Mouse (Mus musculus) limb, embryonic 13.5 days (tissue): ENCODE measurements at regions not wholly inside any gene's neighbourhood (a gene's known extent, or its start where the extent isn't known, plus 50 kb on each side); places are given as distances from the start of the nearest gene placed in this dataset.

Experiments used
- ATAC-seq: fragments of 200-750 bp; cut with Nextera tagmentation; 2 replicates; pipeline ENCODE4 v1.8.0; 2017; ENCODE audit warnings: low read depth, moderate number of reproducible peaks, moderate TSS enrichment; ENCODE audit not compliant: low FRiP score
- H3K27ac ChIP-seq: fragments of 300-500 bp; sonication (generic); 2 replicates; pipeline ENCODE4 v1.5.1; 2015; ENCODE audit warnings: inconsistent platforms, mild to moderate bottlenecking, moderate library complexity
- H3K27me3 ChIP-seq: fragments of 300-500 bp; sonication (generic); 2 replicates; pipeline ENCODE4 v1.6.1; 2015; ENCODE audit warnings: mild to moderate bottlenecking, inconsistent platforms
- H3K36me3 ChIP-seq: fragments of 300-500 bp; sonication (generic); 2 replicates; pipeline ENCODE4 v1.6.1; 2015; ENCODE audit warnings: inconsistent platforms, mild to moderate bottlenecking, moderate library complexity
- H3K4me1 ChIP-seq: fragments of 300-500 bp; sonication (generic); 2 replicates; pipeline ENCODE4 v1.6.1; 2015; ENCODE audit warnings: inconsistent platforms
- H3K4me2 ChIP-seq: fragments of 300-500 bp; sonication (generic); replicated peaks from 2 replicates; pipeline ENCODE4 v1.6.1; 2015; ENCODE audit warnings: inconsistent platforms, mild to moderate bottlenecking, moderate library complexity
- H3K4me3 ChIP-seq: fragments of 300-500 bp; sonication (generic); 2 replicates; pipeline ENCODE4 v1.5.1; 2015; ENCODE audit warnings: moderate library complexity, mild to moderate bottlenecking, inconsistent platforms
- H3K9ac ChIP-seq: fragments of 300-500 bp; sonication (generic); 2 replicates; pipeline ENCODE4 v1.6.1; 2015; ENCODE audit warnings: mild to moderate bottlenecking, inconsistent platforms
- H3K9me3 ChIP-seq: fragments of 300-500 bp; sonication (generic); 2 replicates; pipeline ENCODE4 v1.6.1; 2016; ENCODE audit warnings: inconsistent platforms
- WGBS: fragments of 180-500 bp; shearing (Covaris S2); methylation state at CpG from one replicate; pipeline ENCODE4 v1.1.7; 2015; 5-methylcytosine and 5-hydroxymethylcytosine counted together

DNA sequence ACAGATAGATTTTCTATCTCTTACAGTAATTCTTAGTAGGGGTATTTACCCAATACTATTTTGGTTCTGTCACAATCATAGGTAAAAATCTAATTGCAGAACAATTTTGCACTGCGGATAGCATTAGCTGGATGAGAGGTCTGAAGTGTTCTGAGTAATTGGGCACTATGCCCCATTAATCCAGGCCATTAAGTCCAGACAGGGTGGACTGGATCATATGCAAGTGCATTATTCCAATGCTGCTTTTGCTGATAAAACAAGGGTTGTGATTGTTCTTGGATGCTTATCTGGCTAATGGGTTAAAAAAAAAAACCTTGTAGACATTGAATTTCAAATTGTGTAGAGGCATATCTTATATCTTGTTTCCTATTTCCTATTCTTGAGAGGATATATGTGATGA lies 1732.6 kb upstream of the Gm6569 start:
- no peak overlapping the region for H3K4me2 ChIP-seq
- H3K9ac ChIP-seq: no peak overlapping the region
- ATAC-seq: no peak
- H3K9me3 ChIP-seq: no peaks in the 10 kb centered on the region
- no peaks in the 10 kb centered on the region for H3K4me1 ChIP-seq
- 85% methylated on average over 1 of the region's 1 CpGs for WGBS
- H3K36me3 ChIP-seq: no peaks in the 10 kb centered on the region
- no peaks in the 10 kb centered on the region for H3K27me3 ChIP-seq
- H3K4me3 ChIP-seq: no peak overlapping the region
- no peak overlapping the region for H3K27ac ChIP-seq

DNA sequence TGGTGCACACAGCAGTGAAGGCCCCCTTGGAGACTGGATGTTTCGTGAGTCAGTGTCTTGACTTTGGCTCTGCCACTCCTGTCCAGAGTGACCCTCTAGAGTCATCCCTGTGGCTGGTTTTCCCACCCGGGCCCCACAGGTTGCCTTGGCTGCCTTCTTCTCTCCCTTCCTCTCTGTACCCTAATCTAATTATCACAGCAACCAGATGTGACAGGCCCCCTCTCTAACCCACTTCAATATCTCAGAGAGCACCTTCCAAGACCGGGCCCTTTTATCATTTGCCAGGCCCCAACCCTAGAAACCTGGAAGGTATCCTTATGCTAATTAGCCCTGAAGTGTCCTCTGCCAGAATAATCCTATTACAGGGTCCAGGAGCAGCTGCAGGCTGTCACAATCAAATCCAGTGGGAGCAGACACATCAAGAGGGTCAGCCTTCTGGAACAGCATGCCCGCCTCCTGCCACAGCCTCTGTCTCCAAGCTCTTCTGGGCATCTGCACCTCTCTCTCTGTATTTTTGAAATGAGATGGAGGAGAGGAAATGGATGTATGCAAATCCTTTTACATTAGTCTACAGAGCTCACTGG lies 1728.4 kb upstream of the Gm6569 start:
- ATAC-seq: no peak
- H3K27ac ChIP-seq: no peak overlapping the region
- H3K9me3 ChIP-seq: no peaks in the 10 kb centered on the region
- no peak overlapping the region for H3K4me3 ChIP-seq
- no peak overlapping the region for H3K9ac ChIP-seq
- H3K36me3 ChIP-seq: no peaks in the 10 kb centered on the region
- 70% methylated on average over 4 of the region's 4 CpGs for WGBS
- H3K4me1 ChIP-seq: no peaks in the 10 kb centered on the region
- H3K4me2 ChIP-seq: no peak overlapping the region
- H3K27me3 ChIP-seq: no peaks in the 10 kb centered on the region

DNA sequence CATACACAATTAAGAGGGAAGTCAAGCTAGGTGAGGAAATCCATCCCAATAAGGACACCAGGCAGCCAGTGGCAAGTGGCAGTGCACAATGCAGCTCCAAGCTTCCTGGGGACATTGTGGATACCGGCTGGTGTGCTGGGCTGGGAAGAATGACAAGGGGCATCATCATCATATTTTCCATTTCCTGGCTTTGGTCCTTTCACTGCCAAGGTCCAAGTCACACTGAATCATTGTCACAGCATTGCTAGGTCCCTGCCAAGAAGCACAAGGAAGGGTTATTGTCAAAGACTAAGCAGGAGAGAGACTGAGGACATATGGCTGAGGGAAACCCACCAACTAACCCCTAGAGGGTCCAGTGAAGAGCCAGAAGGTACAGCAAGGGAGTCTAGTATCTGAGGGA lies 1723.8 kb upstream of the Gm6569 start:
- Histone ChIP-seq H3K27me3 (no peaks in the 10 kb centered on the region), H3K4me3 (no peak overlapping the region), H3K27ac (no peak overlapping the region), H3K9me3 (no peaks in the 10 kb centered on the region), H3K36me3 (no peaks in the 10 kb centered on the region), H3K9ac (no peak overlapping the region), H3K4me2 (no peak overlapping the region), H3K4me1 (no peaks in the 10 kb centered on the region)
- WGBS: 97% methylated on average over 1 of the region's 1 CpGs
- ATAC-seq: no peak

DNA sequence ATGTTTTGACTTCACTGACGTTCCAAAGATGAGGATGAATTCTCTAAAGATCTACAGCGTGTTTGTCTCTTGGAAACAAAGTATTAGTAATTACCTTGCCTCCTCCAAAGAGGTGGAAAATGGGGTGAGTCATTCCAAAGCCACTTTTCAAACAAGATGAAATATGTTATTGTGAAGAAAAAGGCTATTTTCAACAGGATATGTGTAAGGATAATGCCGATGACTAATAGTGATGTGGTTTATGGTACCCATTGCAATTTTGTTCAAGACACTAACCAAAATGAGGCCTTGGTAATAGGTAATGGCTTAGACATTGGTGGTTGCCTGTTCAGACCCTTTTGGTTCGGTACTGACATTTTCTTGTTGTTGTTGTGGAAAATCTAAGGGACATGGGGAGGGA lies 1717.6 kb upstream of the Gm6569 start:
- no peaks in the 10 kb centered on the region for H3K4me1 ChIP-seq
- ATAC-seq: no peak
- H3K27me3 ChIP-seq: no peaks in the 10 kb centered on the region
- H3K4me2 ChIP-seq: no peak overlapping the region
- H3K36me3 ChIP-seq: no peaks in the 10 kb centered on the region
- no peak overlapping the region for H3K27ac ChIP-seq
- 78% methylated on average over 4 of the region's 4 CpGs for whole genome bisulfite sequencing
- no peak overlapping the region for H3K9ac ChIP-seq
- no peak overlapping the region for H3K4me3 ChIP-seq
- no peaks in the 10 kb centered on the region for H3K9me3 ChIP-seq

DNA sequence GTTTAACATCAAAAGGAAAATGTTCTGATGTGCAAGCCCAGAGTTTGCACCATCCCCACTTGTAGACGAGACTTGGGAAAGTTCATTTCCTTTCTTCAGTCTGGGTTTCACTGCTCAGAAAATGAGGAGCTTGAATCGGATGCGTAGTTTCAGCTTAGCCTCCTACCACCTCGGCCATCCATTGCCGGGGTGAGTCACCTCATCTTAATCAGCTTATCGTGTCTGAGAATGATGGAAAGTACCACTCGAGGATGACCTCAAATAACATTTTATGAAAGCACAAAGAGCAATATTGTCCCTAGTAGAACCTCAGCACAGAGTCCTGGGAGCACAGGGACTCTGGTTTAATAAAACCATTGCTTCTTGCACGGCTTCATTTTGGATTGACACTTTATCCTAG lies 1700.1 kb upstream of the Gm6569 start:
- Histone ChIP-seq H3K27me3 (no peaks in the 10 kb centered on the region), H3K9ac (no peak overlapping the region), H3K4me2 (no peak overlapping the region), H3K4me1 (no peaks in the 10 kb centered on the region), H3K36me3 (no peaks in the 10 kb centered on the region), H3K4me3 (no peak overlapping the region), H3K27ac (no peak overlapping the region), H3K9me3 (no peaks in the 10 kb centered on the region)
- WGBS: 75% methylated on average over 8 of the region's 8 CpGs
- no peak for ATAC-seq

DNA sequence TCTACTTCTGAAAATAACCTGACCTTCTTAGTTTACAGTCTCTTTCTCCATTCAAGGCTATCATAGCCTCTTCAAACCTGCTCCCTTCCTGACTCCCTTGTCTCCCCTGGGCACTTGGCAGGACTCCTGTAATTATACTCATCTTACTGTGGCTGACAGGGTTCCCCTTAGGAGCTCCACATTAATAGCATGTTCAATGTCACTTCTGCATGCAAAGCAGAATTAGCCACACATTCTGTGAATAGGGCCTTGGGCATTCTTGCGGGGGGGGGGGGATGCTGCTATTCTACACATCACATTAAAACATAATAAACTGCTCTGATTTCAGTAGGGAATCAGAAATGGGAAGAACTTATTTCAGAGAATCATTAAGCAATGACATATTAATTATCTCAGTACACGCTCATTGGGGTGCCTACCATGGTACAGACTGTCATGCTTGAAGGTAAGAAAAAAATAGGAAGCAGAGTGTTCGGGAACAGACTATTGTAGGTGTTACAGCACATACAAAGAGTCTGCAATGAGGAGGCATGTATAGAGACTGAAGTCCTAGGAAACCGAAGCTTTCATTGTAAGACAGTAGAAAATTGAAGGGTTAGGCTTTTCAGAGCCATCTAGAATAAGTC lies 1698.3 kb upstream of the Gm6569 start:
- H3K9me3 ChIP-seq: no peaks in the 10 kb centered on the region
- no peak for ATAC-seq
- no peaks in the 10 kb centered on the region for H3K27me3 ChIP-seq
- no peaks in the 10 kb centered on the region for H3K36me3 ChIP-seq
- 87% methylated on average over 4 of the region's 4 CpGs for WGBS
- H3K9ac ChIP-seq: no peak overlapping the region
- no peaks in the 10 kb centered on the region for H3K4me1 ChIP-seq
- no peak overlapping the region for H3K27ac ChIP-seq
- H3K4me2 ChIP-seq: no peak overlapping the region
- H3K4me3 ChIP-seq: no peak overlapping the region

DNA sequence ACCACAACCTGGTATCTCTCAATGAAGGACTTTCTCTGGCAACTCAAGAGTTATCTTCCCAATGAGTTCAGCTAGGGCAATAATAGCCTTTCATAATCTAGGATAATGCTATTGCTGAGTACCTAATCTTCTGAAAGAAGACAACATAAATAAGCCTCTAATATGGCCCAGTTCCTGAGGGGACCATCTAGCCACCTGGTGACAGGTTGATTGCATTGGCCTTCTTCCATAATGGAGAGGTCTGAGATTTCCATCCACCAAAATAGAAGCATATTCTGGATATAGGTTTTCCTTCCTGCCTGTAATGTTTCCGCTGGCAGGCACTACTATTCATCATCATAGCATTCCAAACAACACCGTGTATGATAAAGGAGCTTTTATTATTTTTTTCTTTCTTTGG lies 1694.2 kb upstream of the Gm6569 start:
- no peaks in the 10 kb centered on the region for H3K9me3 ChIP-seq
- no peak overlapping the region for H3K4me3 ChIP-seq
- H3K4me2 ChIP-seq: no peak overlapping the region
- no peaks in the 10 kb centered on the region for H3K36me3 ChIP-seq
- H3K4me1 ChIP-seq: no peaks in the 10 kb centered on the region
- no peak for ATAC-seq
- WGBS: 85% methylated on average over 2 of the region's 2 CpGs
- no peak overlapping the region for H3K27ac ChIP-seq
- no peak overlapping the region for H3K9ac ChIP-seq
- no peaks in the 10 kb centered on the region for H3K27me3 ChIP-seq

DNA sequence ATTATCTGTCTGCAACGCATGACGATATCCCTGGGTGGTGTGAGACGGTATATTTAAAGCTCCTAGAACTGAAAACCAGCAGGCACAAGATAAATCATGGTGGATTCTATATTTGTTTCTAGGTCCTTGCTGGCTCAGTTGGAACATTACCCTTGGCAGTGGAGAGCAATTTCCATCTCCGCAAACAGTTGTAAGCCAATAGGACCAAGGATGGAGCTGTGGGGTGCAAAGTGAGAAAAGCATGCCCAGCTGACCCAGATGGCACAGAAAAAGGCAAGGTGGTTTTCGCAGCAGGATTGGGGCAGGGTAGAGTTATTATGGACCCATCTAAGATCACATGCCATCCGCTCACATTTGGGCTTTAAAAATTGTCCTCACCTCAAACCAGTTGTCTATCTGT lies 1683.8 kb upstream of the Gm6569 start:
- ATAC-seq: no peak
- Histone ChIP-seq H3K27me3 (no peaks in the 10 kb centered on the region), H3K9me3 (no peaks in the 10 kb centered on the region), H3K27ac (no peak overlapping the region), H3K4me3 (no peak overlapping the region), H3K36me3 (no peaks in the 10 kb centered on the region), H3K4me1 (no peaks in the 10 kb centered on the region), H3K4me2 (no peak overlapping the region), H3K9ac (no peak overlapping the region)
- 82% methylated on average over 6 of the region's 6 CpGs for WGBS

DNA sequence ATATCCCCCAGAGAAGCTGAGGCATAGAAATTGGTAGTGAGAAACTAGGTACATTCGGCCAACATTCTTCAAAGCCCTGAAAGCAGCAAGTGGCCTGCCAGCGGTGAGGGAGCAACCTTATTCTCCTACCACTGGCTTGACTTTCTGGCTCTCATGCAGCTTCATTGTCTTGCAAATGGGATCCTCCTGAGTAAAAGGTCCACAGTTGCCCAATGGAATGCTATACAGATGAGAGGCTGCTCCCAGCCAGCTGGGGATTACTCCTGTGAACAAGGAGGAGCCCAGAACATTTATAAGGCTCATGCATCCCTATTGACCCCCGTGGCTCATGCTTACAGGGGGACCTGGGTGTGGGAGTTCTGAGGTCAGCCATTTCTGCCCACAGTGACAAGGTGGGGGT lies 1675.9 kb upstream of the Gm6569 start:
- H3K9me3 ChIP-seq: no peaks in the 10 kb centered on the region
- 59% methylated on average over 3 of the region's 3 CpGs for WGBS
- H3K9ac ChIP-seq: no peak overlapping the region
- H3K27ac ChIP-seq: no peak overlapping the region
- no peak for ATAC-seq
- H3K36me3 ChIP-seq: no peaks in the 10 kb centered on the region
- H3K4me2 ChIP-seq: no peak overlapping the region
- no peaks in the 10 kb centered on the region for H3K4me1 ChIP-seq
- H3K4me3 ChIP-seq: no peak overlapping the region
- H3K27me3 ChIP-seq: no peaks in the 10 kb centered on the region

DNA sequence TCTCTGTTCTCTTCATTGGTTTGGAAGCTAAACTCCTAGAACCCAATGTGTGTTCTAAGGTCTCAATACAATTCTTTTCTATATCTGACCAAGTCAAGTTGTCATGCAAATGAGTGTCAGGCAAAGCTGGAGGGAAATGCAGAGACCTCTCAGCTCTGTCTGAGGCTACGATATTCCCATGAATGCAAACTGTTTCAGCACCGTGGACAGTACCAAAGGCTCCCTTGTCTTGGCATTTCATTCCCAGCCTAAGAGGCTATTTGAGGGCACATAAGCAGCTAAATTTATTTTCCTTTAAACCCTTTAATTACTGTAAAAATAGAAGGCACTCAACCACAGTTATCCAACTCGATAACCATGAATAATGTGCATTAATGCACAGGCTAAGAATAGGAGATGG lies 1633.5 kb upstream of the Gm6569 start:
- Histone ChIP-seq H3K27me3 (no peaks in the 10 kb centered on the region), H3K4me3 (no peak overlapping the region), H3K4me1 (no peaks in the 10 kb centered on the region), H3K4me2 (no peak overlapping the region), H3K27ac (no peak overlapping the region), H3K9me3 (no peaks in the 10 kb centered on the region), H3K36me3 (no peaks in the 10 kb centered on the region), H3K9ac (no peak overlapping the region)
- WGBS: 36% methylated on average over 3 of the region's 3 CpGs
- ATAC-seq: no peak

DNA sequence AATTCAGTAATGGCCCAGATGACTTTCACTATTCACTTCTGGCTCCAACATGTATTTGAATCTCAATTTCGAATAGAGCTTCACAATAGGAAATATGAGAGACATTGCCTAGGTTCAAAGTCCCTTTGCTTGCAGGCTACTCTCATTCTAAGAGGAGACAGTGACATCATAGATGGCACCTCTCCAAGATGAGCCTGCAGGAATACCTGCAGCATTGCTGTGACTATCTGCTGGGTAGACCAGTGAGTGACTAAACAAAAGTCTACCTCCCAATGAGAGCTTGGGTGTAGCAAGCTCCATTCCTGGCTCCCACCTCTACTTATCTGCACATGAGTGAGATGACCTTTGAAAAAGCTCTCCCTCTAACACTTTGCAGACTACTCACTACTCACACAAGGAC lies 1632.6 kb upstream of the Gm6569 start:
- Histone ChIP-seq H3K9ac (no peak overlapping the region), H3K9me3 (no peaks in the 10 kb centered on the region), H3K4me1 (no peaks in the 10 kb centered on the region), H3K4me3 (no peak overlapping the region), H3K36me3 (no peaks in the 10 kb centered on the region), H3K27me3 (no peaks in the 10 kb centered on the region), H3K27ac (no peak overlapping the region), H3K4me2 (no peak overlapping the region)
- 43% methylated on average over 1 of the region's 1 CpGs for WGBS
- no peak for ATAC-seq

DNA sequence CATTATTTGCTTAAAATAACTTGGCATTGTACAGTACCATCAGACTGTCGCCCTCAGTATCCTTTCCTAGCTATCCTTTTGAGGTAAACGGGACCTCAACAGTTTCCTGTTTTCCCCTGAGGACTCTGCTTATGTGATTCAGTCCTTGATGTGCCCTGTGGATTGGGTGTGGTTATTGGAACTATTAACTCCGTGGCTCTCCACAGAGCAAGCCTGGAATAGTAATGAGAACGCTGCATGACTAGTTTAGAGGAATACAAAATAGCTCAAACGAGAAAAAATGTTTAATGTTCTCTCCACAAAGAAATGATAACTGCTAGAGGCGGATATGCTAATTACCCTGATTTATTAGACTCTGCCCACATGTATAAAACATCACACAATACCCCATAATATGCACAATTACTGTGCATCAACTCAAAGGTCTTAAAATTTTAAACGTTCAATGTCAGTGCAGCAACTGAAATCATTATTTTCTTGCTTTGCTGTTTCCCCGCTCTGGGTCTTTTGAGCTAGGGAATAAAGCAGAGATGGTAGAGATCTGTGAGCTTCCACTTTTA lies 1629.0 kb upstream of the Gm6569 start:
- H3K27ac ChIP-seq: no peak overlapping the region
- H3K9me3 ChIP-seq: no peaks in the 10 kb centered on the region
- H3K4me3 ChIP-seq: no peak overlapping the region
- H3K4me2 ChIP-seq: no peak overlapping the region
- no peak for ATAC-seq
- no peaks in the 10 kb centered on the region for H3K4me1 ChIP-seq
- no peaks in the 10 kb centered on the region for H3K36me3 ChIP-seq
- H3K27me3 ChIP-seq: no peaks in the 10 kb centered on the region
- WGBS: 69% methylated on average over 8 of the region's 8 CpGs
- H3K9ac ChIP-seq: no peak overlapping the region

DNA sequence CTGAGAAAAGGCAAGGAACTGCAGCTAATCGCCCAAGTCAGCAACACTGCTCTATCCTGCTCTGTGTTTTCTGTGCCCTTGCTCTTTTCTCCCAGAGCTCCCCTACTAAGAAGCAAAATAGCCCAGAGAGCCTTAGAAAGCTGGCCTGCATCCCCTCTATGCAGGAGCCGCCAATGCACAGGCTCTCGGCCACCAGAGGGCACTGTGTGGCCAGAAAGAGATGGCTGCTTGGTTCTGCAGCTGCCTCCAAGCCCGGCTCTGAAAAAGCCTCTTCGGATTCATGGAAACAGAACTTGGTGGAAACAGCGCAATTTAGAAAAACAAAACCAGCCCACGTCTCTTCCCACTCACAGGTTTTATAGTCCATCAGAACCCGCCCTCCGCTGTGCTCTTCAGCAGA lies 1628.4 kb upstream of the Gm6569 start:
- Histone ChIP-seq H3K27ac (no peak overlapping the region), H3K9ac (no peak overlapping the region), H3K36me3 (no peaks in the 10 kb centered on the region), H3K4me2 (no peak overlapping the region), H3K4me1 (no peaks in the 10 kb centered on the region), H3K9me3 (no peaks in the 10 kb centered on the region), H3K27me3 (no peaks in the 10 kb centered on the region), H3K4me3 (no peak overlapping the region)
- ATAC-seq: peak; percentile 57; the same call in 1 of the 2 replicates
- WGBS: 13% methylated on average over 9 of the region's 9 CpGs
